Mouse (Mus musculus) megakaryocyte, embryonic 14.5 days (primary cell): ENCODE data around the gene Grwd1.

ENCODE experiments used
- FLI1 ChIP-seq: IDR thresholded peaks from 2 replicates; pipeline ENCODE4 v1.6.1; 2012; ENCODE audit warnings: low read length, inconsistent platforms, mixed read lengths
- GATA1 ChIP-seq: IDR thresholded peaks from 3 replicates; pipeline ENCODE4 v1.6.1; 2012; ENCODE audit warnings: mixed read lengths, low read length, inconsistent platforms, borderline replicate concordance

- TF ChIP-seq GATA1: no peak
- no peak for TF ChIP-seq FLI1
Measured at GRCm38 (mm10) chr7:45848447-45849027, 17.8 kb upstream of the Grwd1 start.
